Comparison of ENCODE assay signal across 8 mouse cellular contexts in genomic region chrX:160136153-160136552, GRCm38 (mm10). TPM values are rescaled to one million over a fixed set of nuclear protein-coding genes. Genes with fewer than 3 reads are reported as not detected.
DNase-seq lines count a peak whose midpoint lies in the region; ATAC-seq lines count a peak whose summit lies in the region.

No protein-coding gene starts in this region.

- peak overlapping the region; percentile 33 for H3K4me3 ChIP-seq in kidney, embryonic 16.5 days (ENCODE audit: low read length)
- H3K4me3 ChIP-seq in hindbrain, embryonic 14.5 days (replicated peaks; ENCODE audit: low read length) = peak overlapping the region; percentile 64
- 0 out of 2 replicates have a peak overlapping the region, but pooled peaks have one; percentile 2 for H3K4me3 ChIP-seq in midbrain, embryonic 14.5 days (replicated peaks; ENCODE audit: low read depth, low read length)

- peaks cover 7% of the 10 kb centered on the region; the same call in 1 of the 2 replicates for H3K36me3 ChIP-seq in kidney, embryonic 16.5 days (ENCODE audit: insufficient read depth, low read length)
- H3K36me3 ChIP-seq in hindbrain, embryonic 14.5 days (replicated peaks; ENCODE audit: control insufficient read depth, insufficient read depth) = peaks cover 6% of the 10 kb centered on the region; the same call in 1 of the 2 replicates
- H3K36me3 ChIP-seq in midbrain, embryonic 14.5 days (ENCODE audit: control insufficient read depth, insufficient read depth, low read length) = no peaks in the 10 kb centered on the region; the same call in 1 of the 2 replicates

- no peak overlapping the region for H3K27ac ChIP-seq in kidney, embryonic 16.5 days (ENCODE audit: low read length)
- H3K27ac ChIP-seq in hindbrain, embryonic 14.5 days = no peak overlapping the region
- no peak overlapping the region for H3K27ac ChIP-seq in midbrain, embryonic 14.5 days (replicated peaks; ENCODE audit: low read depth, low read length)

- no peaks in the 10 kb centered on the region for H3K9me3 ChIP-seq in kidney, embryonic 16.5 days (ENCODE audit: low read length)
- no peaks in the 10 kb centered on the region for H3K9me3 ChIP-seq in hindbrain, embryonic 14.5 days (ENCODE audit: control insufficient read depth, low read length)
- H3K9me3 ChIP-seq in midbrain, embryonic 14.5 days (ENCODE audit: control insufficient read depth, low read length) = no peaks in the 10 kb centered on the region

- DNase-seq in kidney, adult 9 months = no peak
- peak; percentile 61 for DNase-seq in T-cell, adult 2 months (ENCODE audit: low spot score)
- no peak for DNase-seq in hindbrain, embryonic 14.5 days (ENCODE audit: low spot score)
- DNase-seq in midbrain, embryonic 14.5 days = peak; percentile 10
- no peak for DNase-seq in cerebellum, adult 18-20 months
- no peak for DNase-seq in cerebellum, postnatal 10 days
- DNase-seq in adrenal gland, postnatal 36 days = no peak

- H3K9ac ChIP-seq in kidney, embryonic 16.5 days (replicated peaks; ENCODE audit: low read length) = no peak overlapping the region; the same call in 1 of the 2 replicates
- H3K9ac ChIP-seq in hindbrain, embryonic 14.5 days = no peak overlapping the region
- H3K9ac ChIP-seq in midbrain, embryonic 14.5 days (replicated peaks; ENCODE audit: low read length) = no peak overlapping the region

- H3K4me1 ChIP-seq in kidney, embryonic 16.5 days (ENCODE audit: insufficient read depth, low read length) = 0 out of 2 replicates have a peak, but pooled peaks cover 8% of the 10 kb centered on the region
- H3K4me1 ChIP-seq in hindbrain, embryonic 14.5 days (replicated peaks; ENCODE audit: control insufficient read depth, insufficient read depth, low read length) = peaks cover 10% of the 10 kb centered on the region; the same call in 1 of the 2 replicates
- no peaks in the 10 kb centered on the region for H3K4me1 ChIP-seq in midbrain, embryonic 14.5 days (ENCODE audit: control insufficient read depth, insufficient read depth, low read length)

- peaks cover 10% of the 10 kb centered on the region; the same call in 1 of the 2 replicates for H3K27me3 ChIP-seq in kidney, embryonic 16.5 days (ENCODE audit: insufficient read depth, low read length)
- H3K27me3 ChIP-seq in hindbrain, embryonic 14.5 days (ENCODE audit: control insufficient read depth, insufficient read depth, low read length) = no peaks in the 10 kb centered on the region; the same call in 1 of the 2 replicates
- H3K27me3 ChIP-seq in midbrain, embryonic 14.5 days (ENCODE audit: control insufficient read depth, insufficient read depth, low read length) = no peaks in the 10 kb centered on the region

- no peak for ATAC-seq in kidney, embryonic 16.5 days (ENCODE audit: low FRiP score, low TSS enrichment)
- ATAC-seq in hindbrain, embryonic 14.5 days (ENCODE audit: low FRiP score) = no peak
- ATAC-seq in midbrain, embryonic 14.5 days (ENCODE audit: low FRiP score, low TSS enrichment) = no peak

- 38% methylated on average over 5 of the region's 5 CpGs for WGBS in kidney, embryonic 16.5 days
- WGBS in hindbrain, embryonic 14.5 days = 34% methylated on average over 5 of the region's 5 CpGs
- 20% methylated on average over 5 of the region's 5 CpGs for WGBS in midbrain, embryonic 14.5 days

- H3K4me2 ChIP-seq in kidney, embryonic 16.5 days (replicated peaks; ENCODE audit: low read depth, low read length) = peak overlapping the region; percentile 62
- peak overlapping the region; percentile 77 for H3K4me2 ChIP-seq in hindbrain, embryonic 14.5 days (replicated peaks)
- H3K4me2 ChIP-seq in midbrain, embryonic 14.5 days (ENCODE audit: low read length) = peak overlapping the region; percentile 65

RNA-seq across cellular contexts. Expression of gene Pdha1, which starts 2.1 kb away (rescaled TPM):
- 150 and 165 TPM in 2 replicates for polyA plus RNA-seq in kidney, embryonic 16.5 days (2015; fragmentation: Nextera tagmentation; extraction: Ambion mirVana)
- polyA plus RNA-seq in hindbrain, embryonic 14.5 days (2014; fragmentation: Nextera tagmentation; extraction: Ambion mirVana) = 147 and 179 TPM in 2 replicates
- 113 and 133 TPM in 2 replicates for polyA plus RNA-seq in midbrain, embryonic 14.5 days (2014; fragmentation: Nextera tagmentation; extraction: Ambion mirVana)
- total RNA-seq in adrenal gland, postnatal 36 days (2021) = 100 to 1,000 TPM; 412 to 426 TPM

Comparison
In these comparisons a context has a peak if more than half of its experiments do, and no peak if none do; other contexts are left out.
1. H3K4me3 ChIP-seq: peak in every context shown above with its lines; median percentile 64 in hindbrain, embryonic 14.5 days; 33 in kidney, embryonic 16.5 days; 2 in midbrain, embryonic 14.5 days.
2. DNase-seq: peak in T-cell, adult 2 months (single experiment) and midbrain, embryonic 14.5 days (single experiment); none in kidney, adult 9 months (single experiment), hindbrain, embryonic 14.5 days (single experiment), cerebellum, adult 18-20 months (0 of 2), cerebellum, postnatal 10 days (0 of 2) and adrenal gland, postnatal 36 days (0 of 2).
3. Peak in every context shown above with its lines, with median percentiles within 50 percentile points of each other: H3K4me2 ChIP-seq.